10 mouse cellular contexts compared by ENCODE assay signal in the genomic region with DNA sequence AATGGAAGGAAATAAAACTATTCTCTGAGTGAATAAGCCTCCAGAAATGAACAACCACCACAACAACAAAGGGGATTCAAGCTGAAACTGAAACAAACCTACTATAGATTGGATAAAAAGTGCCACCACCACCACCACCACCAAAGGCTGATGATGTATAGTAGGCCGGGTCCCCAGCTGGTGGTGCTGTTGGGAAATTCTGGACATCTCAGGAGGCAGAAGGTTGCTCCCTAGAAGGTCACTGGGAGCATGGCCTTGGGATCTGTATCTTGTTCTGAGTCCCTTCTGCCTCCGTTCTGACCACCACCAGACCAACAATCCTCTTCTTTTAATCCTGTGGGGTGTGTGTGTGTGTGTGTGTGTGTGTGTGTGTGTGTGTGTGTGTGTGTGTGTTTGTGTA. TPM values are rescaled to one million over a fixed set of nuclear protein-coding genes. Genes with fewer than 3 reads are reported as not detected.
DNase-seq lines count a peak whose midpoint lies in the region; ATAC-seq and TF ChIP-seq lines count a peak whose summit lies in the region.
"Had no signal": no experiment of that assay in that cellular context is flagged by ENCODE, and none has a peak within 500 bp of the region (broad histone marks: within the 10 kb centered on the region; RNA-seq: fewer than 3 reads in every experiment).

No protein-coding gene starts in this region.

- no peaks in the 10 kb centered on the region for H3K9me3 ChIP-seq in lung, postnatal 0 days (ENCODE audit: low read length)
- H3K9me3 ChIP-seq: megakaryocyte, embryonic 14.5 days had no signal

- peak; percentile 52 for TF ChIP-seq CTCF in lung, postnatal 0 days (IDR thresholded peaks at IDR 0.05)

- no peak overlapping the region for H3K9ac ChIP-seq in lung, postnatal 0 days (replicated peaks; ENCODE audit: low read depth)

- no peak overlapping the region for H3K4me2 ChIP-seq in lung, postnatal 0 days (replicated peaks; ENCODE audit: low read depth, low read length)

- no peak for ATAC-seq in lung, postnatal 0 days

- 58% methylated on average over 2 of the region's 2 CpGs for WGBS in lung, postnatal 0 days

- peak; percentile 3 for DNase-seq in gastrocnemius, adult 18-20 months (ENCODE audit: low spot score)
- DNase-seq in gastrocnemius, postnatal 10 days = no peak
- DNase-seq in lung, postnatal 0 days (ENCODE audit: low spot score) = peak; percentile 9
- DNase-seq in lung, postnatal 4 days = no peak
- peak; percentile 24 for DNase-seq in adrenal gland, postnatal 25 days
- DNase-seq in lung, postnatal 36 days = peak; percentile 21
- no peak for DNase-seq in right cerebral cortex, postnatal 14 days
- DNase-seq in spleen, postnatal 4 days (ENCODE audit: low spot score in 2 of 2) = no peak
- DNase-seq: cerebellum, adult 11-12 months had no signal

- no peaks in the 10 kb centered on the region for H3K36me3 ChIP-seq in lung, postnatal 0 days (ENCODE audit: insufficient read depth, low read length)

- TF ChIP-seq EP300 in lung, postnatal 0 days (IDR thresholded peaks at IDR 0.05) = no peak

- H3K4me1 ChIP-seq in lung, postnatal 0 days (ENCODE audit: insufficient read depth, low read depth, low read length) = no peaks in the 10 kb centered on the region

- no peak overlapping the region for H3K4me3 ChIP-seq in lung, postnatal 0 days (ENCODE audit: low read depth, low read length)
- H3K4me3 ChIP-seq: megakaryocyte, embryonic 14.5 days had no signal

- no peak overlapping the region for H3K27ac ChIP-seq in lung, postnatal 0 days (ENCODE audit: low read length)

- no peaks in the 10 kb centered on the region for H3K27me3 ChIP-seq in lung, postnatal 0 days (replicated peaks; ENCODE audit: insufficient read depth, low read length)

RNA-seq across cellular contexts. Expression of a gene that starts 49.3 kb away (rescaled TPM):
- 1 to 10 TPM; 5.7 to 9.4 TPM for total RNA-seq in gastrocnemius, adult 18-20 months (2021)
- total RNA-seq in gastrocnemius, postnatal 10 days (2021) = 10 to 100 TPM; 12.9 to 14.0 TPM
- polyA plus RNA-seq in lung, postnatal 0 days (2015; fragmentation: Nextera tagmentation; extraction: Ambion mirVana) = 5.5 and 6.2 TPM in 2 replicates
- 40.9 and 66.0 TPM in 2 replicates for total RNA-seq in adrenal gland, postnatal 25 days (2021)

Comparison
In these comparisons a context has a peak if more than half of its experiments do, and no peak if none do; other contexts are left out.
1. DNase-seq: peak in gastrocnemius, adult 18-20 months (single experiment), lung, postnatal 0 days (single experiment), adrenal gland, postnatal 25 days (single experiment) and lung, postnatal 36 days (single experiment); none in gastrocnemius, postnatal 10 days (single experiment), lung, postnatal 4 days (0 of 2), right cerebral cortex, postnatal 14 days (single experiment) and spleen, postnatal 4 days (0 of 2).